Mouse (Mus musculus) CD4-positive helper T cell, adult 2 months (primary cell): ENCODE measurements around the gene Borcs6.
"Not testable (repeated sequence)": the region's sequence is repeated elsewhere in the genome, so short reads cannot be mapped to it uniquely, and the experiment has no call there.

Source experiments
- DNase-seq: peaks from one replicate; pipeline ENCODE4 v3.0.0-alpha.2; 2012; ENCODE audit warnings: low read depth, missing footprints, low spot score

Gene Borcs6

GRCm38 (mm10) chr11:69059357-69059974 lies at the start of gene Borcs6:
Gene Borcs6, plus strand, starts transcription at chr11:69059717.
- peak; percentile 98 for DNase-seq

DNA sequence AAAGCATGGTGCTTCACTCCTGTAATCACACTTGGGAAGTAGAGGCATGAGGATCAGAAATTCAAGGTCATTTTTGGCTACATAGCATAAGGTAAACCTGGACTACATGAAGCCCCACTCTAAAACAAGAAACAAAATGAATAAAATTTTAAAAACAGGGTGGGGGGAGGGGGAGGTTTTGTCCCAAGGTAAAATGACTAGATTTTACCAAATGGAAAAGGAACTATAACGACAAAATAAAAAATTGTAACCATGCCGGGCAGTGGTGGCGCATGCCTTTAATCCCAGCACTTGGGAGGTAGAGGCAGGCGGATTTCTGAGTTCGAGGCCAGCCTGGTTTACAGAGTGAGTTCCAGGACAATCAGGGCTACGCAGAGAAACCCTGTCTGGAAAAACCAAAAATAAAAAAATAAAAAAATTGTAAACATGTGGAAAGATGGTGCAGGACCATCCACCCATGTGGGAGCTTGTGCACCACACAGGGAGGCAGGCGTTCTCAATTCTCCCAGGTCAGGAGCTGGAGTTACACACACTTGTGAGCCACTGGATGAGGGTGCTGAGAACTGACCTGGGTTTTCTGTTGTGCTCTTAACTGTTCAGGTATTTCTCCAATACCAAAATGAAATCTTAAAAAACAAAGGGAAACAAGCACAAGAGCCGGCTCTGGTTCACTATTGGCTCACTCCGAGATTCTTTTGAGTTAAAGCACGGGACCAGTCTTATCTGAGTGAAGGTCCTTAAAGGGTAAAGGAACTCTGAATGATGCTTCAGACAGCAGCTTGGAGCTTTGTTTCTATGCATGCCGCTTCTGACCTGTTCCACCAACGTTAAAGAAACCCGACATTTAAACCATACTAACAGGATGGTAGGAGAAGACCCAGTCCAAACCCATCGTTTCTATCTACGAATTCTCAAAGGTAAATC lies 48.9 kb upstream of the Borcs6 start:
- DNase-seq = no peak

DNA sequence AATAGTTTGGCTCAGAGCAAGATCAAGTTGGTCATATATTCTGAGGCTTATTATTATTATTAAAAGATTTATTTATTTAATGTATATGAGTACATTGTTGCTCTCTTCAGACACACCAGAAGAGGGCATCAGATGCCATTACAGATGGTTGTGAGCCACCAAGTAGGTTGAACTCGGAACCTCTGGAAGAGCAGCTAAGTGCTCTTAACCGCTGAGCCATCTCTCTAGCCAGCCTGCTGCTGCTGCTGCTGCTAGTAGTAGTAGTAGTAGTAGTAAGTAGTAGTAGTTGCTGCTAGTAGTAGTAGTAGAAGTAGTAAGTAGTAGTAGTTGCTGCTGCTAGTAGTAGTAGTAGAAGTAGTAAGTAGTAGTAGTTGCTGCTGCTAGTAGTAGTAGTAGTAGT lies 48.1 kb upstream of the Borcs6 start:
- not testable (repeated sequence) for DNase-seq

DNA sequence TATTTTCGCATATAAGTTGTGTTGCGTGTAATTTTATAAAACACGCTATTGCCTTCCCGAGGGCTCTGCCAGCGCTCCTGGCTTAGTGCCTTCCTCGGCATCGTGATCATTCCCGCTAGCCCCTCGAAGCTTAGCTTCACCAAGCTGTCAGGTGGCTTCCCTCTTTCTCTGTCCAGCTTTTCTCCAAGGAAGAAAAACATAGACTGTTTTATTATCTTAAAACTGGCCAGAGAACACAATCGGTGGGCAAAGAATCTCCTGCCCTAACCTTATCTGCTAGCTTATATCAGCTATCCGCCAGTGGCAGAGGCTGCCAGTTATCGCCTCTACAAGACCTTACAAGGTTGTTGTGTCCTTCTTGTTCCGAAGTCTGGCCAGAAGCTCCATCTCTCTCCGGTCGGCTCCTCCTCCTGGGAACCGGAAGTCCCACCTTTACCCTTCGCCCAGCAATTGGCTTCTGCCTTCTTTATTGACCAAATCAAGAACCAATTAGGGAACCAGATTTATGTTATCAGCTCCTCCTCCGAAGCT lies 47.4 kb upstream of the Borcs6 start:
- peak; percentile 90 for DNase-seq

DNA sequence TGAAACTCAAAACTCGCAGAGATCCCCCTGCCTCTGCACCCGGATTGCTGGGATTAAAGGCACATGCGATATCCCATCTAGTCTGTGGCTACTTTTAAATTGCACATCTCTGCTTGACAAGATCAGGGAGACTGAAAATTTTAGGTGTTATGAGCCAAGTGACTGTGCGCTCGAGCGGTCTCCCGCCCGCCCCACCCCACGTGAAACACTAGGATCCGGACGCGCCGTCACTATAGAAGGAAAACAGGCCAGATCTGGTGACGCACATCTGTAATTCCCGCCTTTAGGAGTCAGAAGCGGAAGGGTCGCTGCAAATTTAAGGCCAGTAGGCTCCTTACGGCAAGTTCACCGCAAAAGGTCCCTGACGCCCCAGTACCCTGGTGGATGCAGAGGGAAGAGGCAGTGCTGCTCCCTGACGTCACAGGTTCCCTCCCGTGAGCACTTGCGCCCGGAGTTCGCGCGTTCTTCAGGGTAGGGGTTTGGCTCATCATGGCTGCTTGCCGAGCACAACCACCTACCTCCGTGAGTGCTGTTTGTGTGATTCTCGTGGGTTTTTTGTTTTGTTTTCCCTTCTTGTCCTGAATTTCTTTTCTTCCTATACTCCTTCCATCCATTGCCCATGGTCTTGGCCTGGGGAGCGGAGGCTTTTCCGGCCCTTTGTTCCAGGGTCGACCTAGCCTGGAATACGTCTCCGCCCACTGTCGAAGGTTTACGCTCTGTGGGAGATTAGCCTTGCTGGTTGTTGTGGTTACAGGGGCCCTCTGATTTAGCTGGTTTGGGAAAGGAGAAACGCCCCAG lies 43.7 kb upstream of the Borcs6 start, which contains the start of gene Ctc1:
Gene Ctc1 (plus strand): TSS at position 268 of the 798 bp plus-strand sequence.
- peak; percentile 94 for DNase-seq

DNA sequence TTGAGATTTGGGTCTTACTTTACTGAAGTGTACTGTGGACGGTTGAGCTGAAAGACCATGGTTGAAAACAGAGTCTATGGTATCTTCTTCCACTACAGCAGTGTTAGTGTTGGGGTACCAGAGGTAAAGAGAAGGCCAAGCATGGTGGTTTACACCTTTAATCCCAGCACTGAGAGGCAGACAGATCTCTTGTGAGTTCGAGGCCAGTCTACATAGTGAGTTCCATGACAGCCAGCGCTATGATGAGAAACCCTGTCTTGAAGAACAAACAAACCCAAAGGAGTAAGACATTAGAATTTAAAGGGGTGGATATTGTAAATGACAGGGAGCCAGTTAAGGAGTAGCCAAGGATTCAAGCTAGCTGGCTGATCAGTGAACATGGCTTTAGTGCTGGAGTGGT lies 42.8 kb upstream of the Borcs6 start:
- DNase-seq = no peak

DNA sequence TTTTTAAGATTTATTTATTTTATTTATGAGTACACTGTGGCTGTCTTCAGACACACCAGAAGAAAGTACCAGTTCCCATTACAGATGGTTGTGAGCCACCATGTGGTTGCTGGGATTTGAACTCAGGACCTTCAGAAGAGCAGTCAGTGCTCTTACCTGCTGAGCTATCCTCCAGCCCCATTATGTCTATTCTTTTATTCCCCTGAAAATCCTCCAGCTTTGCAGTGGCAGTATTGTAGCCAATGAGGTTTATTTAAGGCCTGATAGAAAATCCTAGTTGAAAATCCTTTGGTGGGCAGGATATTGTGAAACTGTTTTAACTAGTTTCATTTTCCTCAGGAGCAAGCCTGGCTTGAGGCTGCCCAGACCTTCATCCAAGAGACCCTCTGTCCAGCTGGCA lies 38.8 kb upstream of the Borcs6 start:
- DNase-seq = no peak

GRCm38 (mm10) chr11:69026562-69026961 lies 33.0 kb upstream of the Borcs6 start:
- DNase-seq = no peak

- DNase-seq = no peak
Observed at GRCm38 (mm10) chr11:69028805-69029204, 30.7 kb upstream of the Borcs6 start.

DNA sequence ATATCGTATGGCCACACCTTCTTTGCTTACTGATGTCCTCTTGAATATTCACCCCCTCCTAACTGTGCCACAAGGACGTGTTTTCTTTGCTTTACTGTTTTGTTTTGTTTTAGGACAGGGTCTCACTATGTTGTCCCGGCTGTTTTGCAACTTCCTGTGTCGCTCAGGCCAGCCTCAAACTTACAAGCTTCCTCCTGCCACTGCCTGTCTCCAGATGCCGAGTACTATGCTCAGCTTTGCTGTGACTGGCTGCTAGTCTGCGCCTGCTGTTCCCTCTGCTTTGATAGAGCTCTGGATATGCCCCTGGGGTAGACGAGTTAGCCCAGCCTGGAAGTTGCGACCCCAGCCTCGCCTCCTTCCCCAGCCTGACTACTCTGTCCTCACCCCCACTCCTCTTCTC lies 26.0 kb upstream of the Borcs6 start:
- no peak for DNase-seq

GRCm38 (mm10) chr11:69034585-69034984 lies 24.9 kb upstream of the Borcs6 start:
- no peak for DNase-seq

DNA sequence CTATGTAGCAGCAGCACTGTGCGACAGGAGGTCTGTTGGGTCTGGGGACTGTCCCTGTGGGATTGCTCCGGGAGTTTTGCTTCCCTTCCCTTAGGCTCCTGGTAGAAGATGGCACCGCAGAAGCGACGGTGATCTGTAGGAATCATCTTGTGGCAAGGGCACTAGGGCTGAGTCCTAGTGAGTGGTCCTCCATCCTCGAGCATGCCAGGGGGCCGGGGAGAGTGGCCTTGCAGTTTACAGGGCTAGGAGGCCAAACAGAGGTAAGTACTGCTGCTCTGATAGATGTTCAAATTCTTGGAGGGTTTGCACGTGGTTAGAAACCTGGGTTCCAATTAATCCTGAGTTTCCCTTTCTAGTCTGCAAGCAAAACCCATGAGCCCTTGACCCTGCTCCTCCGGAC lies 24.1 kb upstream of the Borcs6 start:
- no peak for DNase-seq

- DNase-seq = peak; percentile 85
Observed at GRCm38 (mm10) chr11:69035849-69036248, 23.7 kb upstream of the Borcs6 start.

DNA sequence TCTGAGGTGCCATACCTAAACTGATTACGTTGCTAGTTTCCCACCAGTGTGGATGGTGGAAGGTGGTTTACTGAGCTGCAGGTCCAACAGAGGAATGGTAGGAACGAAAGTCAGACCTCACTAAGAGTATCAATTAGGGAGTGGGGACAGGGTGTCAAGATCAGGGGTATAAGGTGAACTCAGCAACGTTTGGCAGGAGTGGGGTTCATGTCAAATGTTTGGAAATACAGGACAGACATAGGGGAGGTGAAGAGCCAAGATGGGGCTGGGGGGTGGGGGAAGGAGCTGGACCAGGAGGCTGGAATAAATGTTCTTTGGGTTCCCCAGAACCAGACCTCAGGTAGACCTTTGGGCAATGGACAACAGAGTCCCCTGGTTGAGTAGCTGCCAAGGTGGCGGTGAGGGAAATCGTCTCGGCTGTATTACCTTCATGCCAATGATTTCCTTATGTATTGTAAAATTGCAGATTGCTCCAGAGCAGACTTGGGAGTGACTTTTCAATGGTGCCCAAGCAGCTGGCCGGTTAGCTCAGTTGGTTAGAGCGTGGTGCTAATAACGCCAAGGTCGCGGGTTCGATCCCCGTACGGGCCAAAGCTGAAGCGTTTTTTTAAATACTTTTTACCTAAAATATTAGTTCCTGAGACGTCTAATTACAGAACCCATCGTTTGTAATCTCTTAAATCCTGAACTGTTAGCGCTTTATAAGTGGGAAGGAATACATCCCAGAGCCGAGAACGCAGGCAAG lies 22.9 kb upstream of the Borcs6 start:
- peak; percentile 87 for DNase-seq

GRCm38 (mm10) chr11:69037231-69038061 lies 22.1 kb upstream of the Borcs6 start:
- peak; percentile 88 for DNase-seq

DNA sequence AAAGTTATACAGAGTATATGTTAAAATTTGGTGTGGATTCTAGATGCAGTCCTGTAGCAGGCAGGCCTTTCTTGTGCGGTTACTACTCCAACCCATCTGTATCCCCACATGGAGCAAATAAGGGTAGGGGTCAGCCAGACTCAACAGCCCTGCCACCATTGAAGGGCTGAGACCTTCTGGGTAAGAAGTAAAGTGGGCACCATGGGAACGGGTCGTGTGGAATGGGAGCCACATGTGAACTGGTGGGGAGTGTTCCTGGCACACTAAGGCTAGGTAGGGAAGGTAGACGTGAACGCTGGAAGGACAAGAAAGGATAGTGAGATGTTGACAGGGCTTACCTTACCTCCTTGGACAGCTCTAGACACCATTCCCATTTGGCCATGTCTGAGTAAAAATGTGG lies 21.3 kb upstream of the Borcs6 start:
- peak; percentile 17 for DNase-seq

DNA sequence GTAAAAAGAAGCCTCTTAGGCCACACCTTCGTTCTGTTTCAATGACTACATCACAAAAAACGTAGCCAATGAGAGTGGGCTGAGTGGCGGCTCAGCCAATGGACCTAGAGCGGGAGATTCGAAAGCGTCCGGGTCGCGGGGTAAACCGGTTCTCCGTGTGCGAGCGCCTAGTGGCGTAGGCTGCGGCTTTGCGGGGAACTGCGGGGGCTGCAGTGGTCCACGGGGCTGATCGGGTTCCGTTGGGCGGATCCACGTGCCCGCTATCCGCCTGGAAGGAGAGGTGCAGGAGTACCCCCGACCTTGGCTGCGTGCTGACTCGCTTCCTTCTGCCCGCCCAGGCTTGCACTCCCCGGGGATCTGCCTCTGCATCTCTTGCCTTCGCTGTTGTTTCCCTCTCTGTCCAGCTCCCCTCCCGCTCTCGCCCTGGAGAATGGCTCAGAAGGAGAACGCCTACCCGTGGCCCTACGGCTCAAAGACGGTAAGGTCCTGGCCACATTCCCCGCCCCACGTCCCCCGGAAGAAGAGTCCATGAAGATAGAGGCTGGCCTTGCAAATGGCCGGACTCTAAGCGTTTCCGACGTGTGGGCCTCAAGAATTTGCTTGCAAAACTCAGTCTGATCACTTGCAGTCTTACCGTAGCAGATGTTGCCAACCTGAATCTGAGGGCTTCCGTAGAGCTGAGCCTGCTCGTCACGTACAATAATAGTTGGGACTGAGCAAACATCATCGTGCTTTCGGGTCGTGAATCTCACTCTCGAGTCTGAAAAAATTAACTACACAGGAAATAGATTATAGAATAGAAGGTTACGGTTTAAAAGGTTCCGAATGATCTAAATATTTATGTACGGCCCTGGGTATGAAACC lies 13.8 kb upstream of the Borcs6 start, which contains the start of gene Aurkb:
Gene Aurkb (plus strand): TSS at position 117 of the 864 bp plus-strand sequence.
- DNase-seq = peak; percentile 91

DNA sequence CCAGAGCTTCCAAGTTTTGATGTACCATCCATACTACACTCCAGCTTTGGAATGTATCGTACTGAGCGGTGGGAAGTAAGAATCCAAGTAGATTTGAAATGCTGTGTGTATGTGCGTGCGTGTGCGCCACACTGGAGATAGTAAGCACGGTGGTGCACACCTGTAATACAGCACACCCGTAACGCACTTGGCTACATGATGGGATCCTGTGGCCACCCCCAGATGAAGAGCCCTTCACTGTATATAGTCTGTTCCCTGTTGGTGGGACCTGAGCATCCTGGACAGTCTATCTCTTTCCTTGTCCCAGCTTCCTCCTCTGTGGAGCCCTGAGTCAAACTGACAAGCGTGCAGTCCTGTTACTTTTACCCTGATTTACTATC lies 13.1 kb upstream of the Borcs6 start:
- no peak for DNase-seq

DNA sequence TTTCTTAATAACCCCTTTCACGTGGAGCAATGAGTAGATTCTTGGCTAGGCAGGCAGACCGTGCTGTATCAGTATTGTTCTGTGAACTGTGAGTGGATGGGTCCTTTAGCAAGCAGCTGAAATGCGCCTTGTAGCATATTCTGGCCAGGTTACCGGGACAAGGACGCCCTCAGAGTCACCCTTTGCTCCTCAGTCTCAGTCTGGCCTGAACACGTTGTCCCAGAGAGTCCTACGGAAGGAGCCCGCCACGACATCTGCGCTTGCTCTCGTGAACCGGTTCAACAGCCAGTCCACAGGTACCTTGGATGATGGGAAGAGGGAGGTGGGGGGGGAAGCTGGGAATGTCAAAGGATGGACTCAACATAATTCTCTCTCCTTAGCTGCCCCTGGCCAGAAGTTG lies 11.9 kb upstream of the Borcs6 start:
- no peak for DNase-seq
